Mouse (Mus musculus) CD4-positive, CD25-positive, alpha-beta regulatory T cell, adult 4 months (primary cell): ENCODE data around the gene Pawr. TPM values are rescaled to one million over a fixed set of nuclear protein-coding genes. Genes with fewer than 3 reads are reported as not detected.

ENCODE experiments used
- ATAC-seq: one replicate; pipeline ENCODE4 v1.8.0; 2017
- polyA plus RNA-seq, 2 experiments: library from polyadenylated mRNA; unstranded; fragments of 100-300 nt; shearing (Covaris generic); gene quantifications; one replicate each; pipeline ENCODE4 v1.2.1; 2017

Pawr gene
- polyA plus RNA-seq, 2 experiments from 2014 or later = not detected

GRCm38 (mm10) chr10:108356601-108357187, 24.8 kb downstream of the Pawr start:
- ATAC-seq = no peak

GRCm38 (mm10) chr10:108359974-108360373, 28.1 kb downstream of the Pawr start:
- ATAC-seq = no peak

- ATAC-seq = no peak
These were observed 28.9 kb downstream of the Pawr start for GRCm38 (mm10) chr10:108360801-108361200.

GRCm38 (mm10) chr10:108361419-108362155, 29.7 kb downstream of the Pawr start:
- no peak for ATAC-seq

- no peak for ATAC-seq
These were observed 32.0 kb downstream of the Pawr start for GRCm38 (mm10) chr10:108363932-108364331.

GRCm38 (mm10) chr10:108364946-108365719, 33.2 kb downstream of the Pawr start:
- ATAC-seq = no peak

GRCm38 (mm10) chr10:108366251-108366650, 34.3 kb downstream of the Pawr start:
- ATAC-seq = no peak

GRCm38 (mm10) chr10:108368358-108368757, 36.4 kb downstream of the Pawr start:
- ATAC-seq = no peak

GRCm38 (mm10) chr10:108372258-108372657, 40.3 kb downstream of the Pawr start:
- no peak for ATAC-seq

- no peak for ATAC-seq
These were observed 40.9 kb downstream of the Pawr start for GRCm38 (mm10) chr10:108372858-108373257.

GRCm38 (mm10) chr10:108375796-108376195, 43.9 kb downstream of the Pawr start:
- no peak for ATAC-seq

- no peak for ATAC-seq
These were observed 44.4 kb downstream of the Pawr start for GRCm38 (mm10) chr10:108376366-108376765.

GRCm38 (mm10) chr10:108377369-108377768, 45.4 kb downstream of the Pawr start:
- ATAC-seq = no peak

- ATAC-seq = no peak
These were observed 46.1 kb downstream of the Pawr start for GRCm38 (mm10) chr10:108378062-108378461.

GRCm38 (mm10) chr10:108378479-108378878, 46.6 kb downstream of the Pawr start:
- ATAC-seq = no peak

- ATAC-seq = no peak
These were observed 48.8 kb downstream of the Pawr start for GRCm38 (mm10) chr10:108380715-108381114.

- ATAC-seq = no peak
These were observed 52.3 kb downstream of the Pawr start for GRCm38 (mm10) chr10:108384153-108384769.

GRCm38 (mm10) chr10:108385480-108385955, 53.6 kb downstream of the Pawr start:
- ATAC-seq = no peak

- ATAC-seq = no peak
These were observed 56.5 kb downstream of the Pawr start for GRCm38 (mm10) chr10:108388410-108388915.

- no peak for ATAC-seq
These were observed 57.4 kb downstream of the Pawr start for GRCm38 (mm10) chr10:108389178-108389926.

- ATAC-seq = no peak
These were observed 58.0 kb downstream of the Pawr start for GRCm38 (mm10) chr10:108389927-108390287.

- no peak for ATAC-seq
These were observed 59.5 kb downstream of the Pawr start for GRCm38 (mm10) chr10:108391370-108391902.
